Mouse (Mus musculus) midbrain, embryonic 15.5 days (tissue): Measurements from ENCODE around the gene Mycbpap. TPM values are rescaled to one million over a fixed set of nuclear protein-coding genes. Genes with fewer than 3 reads are reported as not detected.

ENCODE experiments used
- ATAC-seq: fragments of 200-750 bp; cut with Nextera tagmentation; replicated peaks from 2 replicates; pipeline ENCODE4 v1.8.0; 2017; ENCODE audit warnings: moderate TSS enrichment
- H3K27ac ChIP-seq: fragments of 300-500 bp; sonication (generic); 2 replicates; pipeline ENCODE4 v1.5.1; 2015; ENCODE audit warnings: mild to moderate bottlenecking, inconsistent platforms
- H3K27me3 ChIP-seq: fragments of 300-500 bp; sonication (generic); replicated peaks from 2 replicates; pipeline ENCODE4 v1.6.1; 2015; ENCODE audit warnings: inconsistent platforms
- H3K36me3 ChIP-seq: fragments of 300-500 bp; sonication (generic); replicated peaks from 2 replicates; pipeline ENCODE4 v1.6.1; 2015; ENCODE audit warnings: inconsistent platforms
- H3K4me1 ChIP-seq: fragments of 300-500 bp; sonication (generic); 2 replicates; pipeline ENCODE4 v1.6.1; 2015; ENCODE audit warnings: inconsistent platforms
- H3K4me2 ChIP-seq: fragments of 300-500 bp; sonication (generic); 2 replicates; pipeline ENCODE4 v1.6.1; 2015; ENCODE audit warnings: inconsistent platforms, mild to moderate bottlenecking, moderate library complexity
- H3K4me3 ChIP-seq: fragments of 300-500 bp; sonication (generic); 2 replicates; pipeline ENCODE4 v1.5.1; 2015; ENCODE audit warnings: mild to moderate bottlenecking, inconsistent platforms
- H3K9ac ChIP-seq: fragments of 300-500 bp; sonication (generic); 2 replicates; pipeline ENCODE4 v1.6.1; 2015; ENCODE audit warnings: mild to moderate bottlenecking, inconsistent platforms
- H3K9me3 ChIP-seq: fragments of 300-500 bp; sonication (generic); 2 replicates; pipeline ENCODE4 v1.6.1; 2016; ENCODE audit warnings: inconsistent platforms
- WGBS: fragments of 180-500 bp; shearing (Covaris S2); methylation state at CpG from one replicate; pipeline ENCODE4 v1.1.7; 2015; ENCODE audit warnings: mixed read lengths; 5-methylcytosine and 5-hydroxymethylcytosine counted together
- polyA plus RNA-seq: library from polyadenylated mRNA; unstranded; fragments of >200 nt; fragmentation: Nextera tagmentation; extraction: Ambion mirVana; gene quantifications from 2 replicates; pipeline ENCODE4 v1.2.1, GENCODE M21; 2015

Mycbpap gene
- polyA plus RNA-seq, 1 experiment from 2014 or later: 4.1 TPM

- WGBS: 63% methylated on average over 9 of the region's 9 CpGs
- Histone ChIP-seq H3K4me2 (no peak overlapping the region), H3K27me3 (no peaks in the 10 kb centered on the region), H3K9me3 (no peaks in the 10 kb centered on the region), H3K4me3 (no peak overlapping the region), H3K9ac (no peak overlapping the region), H3K36me3 (no peaks in the 10 kb centered on the region), H3K27ac (no peak overlapping the region), H3K4me1 (no peaks in the 10 kb centered on the region)
- ATAC-seq: no peak
These were observed 8.1 kb downstream of the Mycbpap start for GRCm38 (mm10) chr11:94513452-94513851.

- Histone ChIP-seq H3K4me1 (no peaks in the 10 kb centered on the region), H3K9ac (no peak overlapping the region), H3K27ac (no peak overlapping the region), H3K36me3 (no peaks in the 10 kb centered on the region), H3K9me3 (no peaks in the 10 kb centered on the region), H3K4me3 (no peak overlapping the region), H3K4me2 (no peak overlapping the region), H3K27me3 (no peaks in the 10 kb centered on the region)
- 93% methylated on average over 10 of the region's 10 CpGs for WGBS
- ATAC-seq: no peak
These were observed 12.6 kb downstream of the Mycbpap start for GRCm38 (mm10) chr11:94508976-94509375.

- no peak overlapping the region for H3K4me2 ChIP-seq
- WGBS: 92% methylated on average over 8 of the region's 8 CpGs
- no peak for ATAC-seq
These were observed 20.1 kb downstream of the Mycbpap start for GRCm38 (mm10) chr11:94501482-94501881.

GRCm38 (mm10) chr11:94500362-94500761 is 21.2 kb downstream of the Mycbpap start:
- no peak overlapping the region for H3K27ac ChIP-seq
- peaks cover 13% of the 10 kb centered on the region; the same call in 1 of the 2 replicates for H3K27me3 ChIP-seq
- H3K4me3 ChIP-seq: no peak overlapping the region
- no peak for ATAC-seq
- WGBS: 30% methylated on average over 8 of the region's 8 CpGs
- no peaks in the 10 kb centered on the region for H3K36me3 ChIP-seq
- H3K4me2 ChIP-seq: peak overlapping the region; percentile 54; the same call in 1 of the 2 replicates
- no peak overlapping the region; the same call in 1 of the 2 replicates for H3K9ac ChIP-seq
- H3K9me3 ChIP-seq: no peaks in the 10 kb centered on the region
- peaks cover 22% of the 10 kb centered on the region for H3K4me1 ChIP-seq

More at GRCm38 (mm10) chr11:94501482-94501881, 20.1 kb downstream of the Mycbpap start:
- H3K4me1 ChIP-seq: peaks cover 22% of the 10 kb centered on the region
- no peak overlapping the region for H3K9ac ChIP-seq
- H3K27ac ChIP-seq: no peak overlapping the region
- H3K4me3 ChIP-seq: no peak overlapping the region
- H3K9me3 ChIP-seq: no peaks in the 10 kb centered on the region
- H3K36me3 ChIP-seq: no peaks in the 10 kb centered on the region
- H3K27me3 ChIP-seq: peaks cover 13% of the 10 kb centered on the region; the same call in 1 of the 2 replicates

GRCm38 (mm10) chr11:94499661-94500152 is 21.8 kb downstream of the Mycbpap start, which contains the start of gene Epn3:
Gene Epn3, minus strand, starts transcription at chr11:94499974.
- Histone ChIP-seq H3K9ac (no peak within 1 kb of the TSS; the same call in 1 of the 2 replicates), H3K4me3 (peak within 1 kb of the TSS; percentile 26), H3K27me3 (peaks cover 13% of the 10 kb centered on the region; the same call in 1 of the 2 replicates), H3K9me3 (no peaks in the 10 kb centered on the region), H3K36me3 (no peaks in the 10 kb centered on the region), H3K4me2 (peak within 1 kb of the TSS; percentile 54), H3K27ac (no peak within 1 kb of the TSS), H3K4me1 (peaks cover 22% of the 10 kb centered on the region)
- 0 out of 2 replicates have a peak, but pooled peaks have one; percentile 17 for ATAC-seq
- under 1% methylated on average over 26 of the region's 26 CpGs for WGBS

- H3K4me2 ChIP-seq: peak overlapping the region; percentile 54
- peaks cover 22% of the 10 kb centered on the region for H3K4me1 ChIP-seq
- no peak overlapping the region for H3K4me3 ChIP-seq
- no peak overlapping the region for H3K9ac ChIP-seq
- no peaks in the 10 kb centered on the region for H3K9me3 ChIP-seq
- ATAC-seq: 0 out of 2 replicates have a peak, but pooled peaks have one; percentile 11
- no peaks in the 10 kb centered on the region for H3K36me3 ChIP-seq
- H3K27me3 ChIP-seq: peaks cover 13% of the 10 kb centered on the region; the same call in 1 of the 2 replicates
- no peak overlapping the region for H3K27ac ChIP-seq
- 9% methylated on average over 2 of the region's 2 CpGs for WGBS
These were observed 22.5 kb downstream of the Mycbpap start for GRCm38 (mm10) chr11:94499035-94499434.

- H3K27me3 ChIP-seq: peaks cover 13% of the 10 kb centered on the region; the same call in 1 of the 2 replicates
- H3K4me1 ChIP-seq: peaks cover 22% of the 10 kb centered on the region
- ATAC-seq: no peak
- H3K4me2 ChIP-seq: peak overlapping the region; percentile 54; the same call in 1 of the 2 replicates
- H3K27ac ChIP-seq: no peak overlapping the region
- no peaks in the 10 kb centered on the region for H3K36me3 ChIP-seq
- H3K9me3 ChIP-seq: no peaks in the 10 kb centered on the region
- 20% methylated on average over 19 of the region's 19 CpGs for WGBS
- no peak overlapping the region for H3K4me3 ChIP-seq
- no peak overlapping the region for H3K9ac ChIP-seq
These were observed 23.2 kb downstream of the Mycbpap start for GRCm38 (mm10) chr11:94498093-94498996.

- Histone ChIP-seq H3K4me1 (peaks cover 32% of the 10 kb centered on the region), H3K9me3 (no peaks in the 10 kb centered on the region), H3K9ac (no peak overlapping the region), H3K27ac (no peak overlapping the region), H3K4me2 (no peak overlapping the region), H3K36me3 (no peaks in the 10 kb centered on the region), H3K27me3 (peaks cover 18% of the 10 kb centered on the region; the same call in 1 of the 2 replicates), H3K4me3 (no peak overlapping the region)
- WGBS: 79% methylated on average over 3 of the region's 3 CpGs
- no peak for ATAC-seq
These were observed 26.1 kb downstream of the Mycbpap start for GRCm38 (mm10) chr11:94495415-94495814.

- Histone ChIP-seq H3K9me3 (no peaks in the 10 kb centered on the region), H3K27me3 (0 out of 2 replicates have a peak, but pooled peaks cover 5% of the 10 kb centered on the region), H3K4me1 (peaks cover 10% of the 10 kb centered on the region), H3K36me3 (no peaks in the 10 kb centered on the region), H3K4me3 (peak overlapping the region; percentile 62), H3K9ac (no peak overlapping the region), H3K4me2 (peak overlapping the region; percentile 84), H3K27ac (no peak overlapping the region)
- 71% methylated on average over 7 of the region's 7 CpGs for WGBS
- ATAC-seq: no peak
These were observed 29.8 kb downstream of the Mycbpap start for GRCm38 (mm10) chr11:94491749-94492099.

- H3K4me2 ChIP-seq: peak overlapping the region; percentile 84
- 0 out of 2 replicates have a peak, but pooled peaks cover 5% of the 10 kb centered on the region for H3K27me3 ChIP-seq
- peak overlapping the region; percentile 74 for H3K9ac ChIP-seq
- H3K27ac ChIP-seq: 0 out of 2 replicates have a peak overlapping the region, but pooled peaks have one; percentile 7
- peak overlapping the region; percentile 62 for H3K4me3 ChIP-seq
- peaks cover 11% of the 10 kb centered on the region for H3K4me1 ChIP-seq
- no peaks in the 10 kb centered on the region for H3K9me3 ChIP-seq
- no peaks in the 10 kb centered on the region for H3K36me3 ChIP-seq
- ATAC-seq: peak; percentile 82
- 5% methylated on average over 55 of the region's 55 CpGs for WGBS
These were observed 30.4 kb downstream of the Mycbpap start for GRCm38 (mm10) chr11:94491035-94491748.

- H3K27me3 ChIP-seq: peaks cover 9% of the 10 kb centered on the region; the same call in 1 of the 2 replicates
- no peak overlapping the region for H3K4me3 ChIP-seq
- H3K9me3 ChIP-seq: no peaks in the 10 kb centered on the region
- H3K4me1 ChIP-seq: peaks cover 17% of the 10 kb centered on the region
- 24% methylated on average over 4 of the region's 4 CpGs for WGBS
- ATAC-seq: no peak
- no peak overlapping the region for H3K9ac ChIP-seq
- H3K36me3 ChIP-seq: no peaks in the 10 kb centered on the region
- H3K27ac ChIP-seq: no peak overlapping the region
- no peak overlapping the region for H3K4me2 ChIP-seq
These were observed 31.8 kb downstream of the Mycbpap start for GRCm38 (mm10) chr11:94489745-94490144.
